Mouse (Mus musculus) right cerebral cortex, postnatal 25 days (tissue): ENCODE data around the gene Scn1a.

ENCODE experiments used
- DNase-seq: peaks from one replicate; pipeline ENCODE4 v3.0.0; 2022

Gene Scn1a

DNA sequence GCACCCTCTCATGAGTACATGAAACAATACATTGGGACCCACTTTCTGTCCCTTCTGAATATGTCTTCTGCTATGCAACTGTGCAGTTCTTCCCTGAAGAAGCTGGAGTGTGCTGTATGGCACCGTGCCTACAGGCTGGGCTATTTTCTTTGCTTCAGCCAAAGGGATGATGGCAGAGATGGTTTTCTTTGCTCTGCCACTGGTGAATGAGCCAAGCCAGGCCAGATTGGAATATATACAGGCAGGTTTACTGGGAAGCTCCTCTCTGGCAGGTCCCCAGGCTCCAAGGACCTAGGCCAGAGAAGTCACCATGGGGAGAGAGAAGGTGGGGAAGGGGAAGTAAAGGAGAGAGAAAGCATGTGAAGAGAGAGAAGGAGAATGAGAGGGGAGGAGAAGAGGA is 200.3 kb downstream of the Scn1a start:
- no peak for DNase-seq

DNA sequence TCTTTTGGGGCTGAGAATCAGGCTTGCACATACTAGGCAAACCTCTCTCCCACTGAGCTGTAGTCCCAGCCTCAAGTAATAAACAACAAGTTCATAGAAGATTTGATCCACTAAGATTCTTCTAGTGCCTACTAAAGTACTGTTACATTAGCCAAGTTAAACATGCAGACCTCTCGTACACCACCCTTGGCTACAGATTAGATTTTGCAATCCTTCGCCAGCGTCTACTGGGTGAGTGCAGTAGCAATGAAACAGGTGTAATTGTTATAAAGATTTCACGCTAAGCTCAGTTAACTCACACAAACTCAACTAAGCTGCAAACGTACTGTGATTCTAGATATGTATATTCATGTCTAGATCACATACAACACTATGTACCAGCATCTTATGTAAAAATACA is 201.8 kb downstream of the Scn1a start:
- no peak for DNase-seq

GRCm38 (mm10) chr2:66220954-66221353 is 219.7 kb downstream of the Scn1a start:
- no peak for DNase-seq
